Mouse (Mus musculus) brain, embryonic 14.5 days (tissue): ENCODE measurements around the gene Rps6ka5. TPM values are rescaled to one million over a fixed set of nuclear protein-coding genes. Genes with fewer than 3 reads are reported as not detected.

Source experiments
- DNase-seq: peaks from one replicate; pipeline ENCODE4 v3.0.0-alpha.2; 2011; ENCODE audit warnings: low read depth
- CTCF ChIP-seq: fragments of 200-500 bp; IDR thresholded peaks from 2 replicates; pipeline ENCODE4 v1.5.1; 2012; ENCODE audit warnings: inconsistent platforms, mild to moderate bottlenecking, moderate library complexity, borderline replicate concordance; ENCODE audit not compliant: insufficient read depth, insufficient read length; ENCODE audit errors: extremely low read depth
- POLR2A ChIP-seq: fragments of 200-500 bp; IDR thresholded peaks from 2 replicates; pipeline ENCODE4 v1.6.1; 2012; ENCODE audit warnings: mild to moderate bottlenecking, inconsistent platforms, borderline replicate concordance; ENCODE audit not compliant: poor library complexity, insufficient read depth, insufficient read length, severe bottlenecking; ENCODE audit errors: extremely low read depth
- polyA plus RNA-seq: library from polyadenylated mRNA; depleted of rRNA; stranded (reverse); fragments of >200 nt; gene quantifications from 2 replicates; pipeline ENCODE4 v1.2.3, GENCODE M21; 2012

The Rps6ka5 gene
- polyA plus RNA-seq, 1 experiment = 9.7 TPM

DNA sequence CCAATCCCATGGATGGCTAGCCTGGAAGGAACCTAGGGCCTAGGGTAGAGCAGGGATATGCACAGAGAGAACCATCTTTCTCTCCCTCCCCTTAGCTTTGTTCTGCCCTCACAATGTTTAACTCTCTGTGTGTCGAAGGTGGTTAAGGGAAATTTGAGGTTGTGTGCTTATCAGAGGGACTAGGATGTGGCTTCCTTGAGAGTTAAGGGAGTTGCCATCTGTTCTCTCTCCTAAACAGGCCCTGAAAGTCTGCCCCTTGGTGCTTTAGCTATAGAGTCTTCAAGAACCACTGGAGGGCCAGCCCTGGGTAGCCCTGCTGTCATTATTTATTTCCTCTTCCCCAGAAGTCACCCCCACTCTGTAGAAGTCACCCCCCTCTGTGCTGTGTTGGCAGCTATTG, 26.2 kb upstream of the Rps6ka5 start:
- DNase-seq = no peak
- TF ChIP-seq POLR2A = no peak
- TF ChIP-seq CTCF = no peak

DNA sequence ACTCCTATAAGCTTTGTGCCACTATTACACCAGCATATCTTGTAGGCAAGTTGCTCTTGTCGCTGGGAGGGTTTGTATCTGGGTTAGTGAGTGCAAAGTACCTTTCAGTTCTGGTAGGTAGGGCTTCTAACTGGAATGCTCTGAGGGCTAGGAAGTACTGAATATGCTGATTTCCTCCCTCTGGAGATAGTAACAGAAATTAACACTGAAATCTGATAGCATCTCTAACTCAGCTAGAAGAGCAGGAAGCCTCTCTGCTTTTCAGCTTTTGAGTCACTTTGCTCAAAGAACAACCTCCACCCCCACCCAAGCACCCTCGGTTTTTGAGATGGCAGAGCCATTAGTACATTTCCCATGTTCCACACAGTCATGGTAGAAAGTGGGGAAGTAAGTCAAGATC, 15.7 kb upstream of the Rps6ka5 start:
- TF ChIP-seq POLR2A (no peak), CTCF (no peak)

DNA sequence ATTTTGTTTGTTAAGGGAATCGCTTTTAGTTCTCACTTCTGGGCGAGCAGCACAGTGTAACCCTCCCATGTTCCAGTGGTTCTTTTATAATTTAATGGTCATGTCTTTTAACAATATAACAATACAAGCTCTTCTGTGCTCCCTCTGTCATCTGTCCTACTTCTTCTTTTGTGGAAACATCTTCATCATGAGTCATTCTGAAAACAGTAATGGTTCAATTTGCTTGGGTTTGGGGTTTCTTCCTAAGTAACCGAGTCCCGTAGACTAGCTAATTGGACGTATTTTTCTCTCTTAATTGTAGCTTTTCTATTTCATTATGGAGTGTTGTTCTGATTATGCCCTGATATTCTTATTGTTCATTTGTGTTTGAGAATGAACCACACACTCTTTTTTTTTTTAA, 13.5 kb upstream of the Rps6ka5 start:
- no peak for DNase-seq
- TF ChIP-seq POLR2A (no peak), CTCF (no peak)

More for the DNA sequence above, 15.7 kb upstream of the Rps6ka5 start:
- DNase-seq = no peak

DNA sequence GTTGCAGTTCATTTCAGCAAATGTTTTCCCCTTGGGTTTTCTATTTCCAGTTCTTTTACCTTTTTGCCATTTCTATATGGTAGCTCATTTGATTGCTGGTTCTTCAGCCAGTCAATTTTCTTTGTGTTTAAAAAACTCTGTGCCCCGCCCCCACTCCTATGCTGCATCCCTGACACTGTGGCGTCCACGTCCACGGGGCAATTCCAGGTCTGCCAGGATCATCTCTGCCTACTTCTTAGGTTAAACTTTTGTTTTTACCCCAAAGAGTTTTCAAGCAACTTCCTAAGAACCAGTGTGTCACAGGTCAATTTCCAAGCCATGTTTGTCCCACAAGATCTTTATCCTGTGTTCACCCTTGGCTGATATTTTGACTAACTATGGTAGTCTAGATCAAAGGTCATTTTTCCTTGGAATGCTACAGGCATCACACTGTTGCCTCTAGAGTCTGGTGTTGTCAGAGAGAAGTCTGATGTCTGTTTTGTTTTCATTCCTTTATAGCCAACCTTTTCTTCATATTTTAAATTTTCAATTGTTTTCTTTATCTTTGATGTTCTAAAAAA, 12.3 kb upstream of the Rps6ka5 start:
- no peak for DNase-seq
- TF ChIP-seq CTCF (no peak), POLR2A (no peak)

DNA sequence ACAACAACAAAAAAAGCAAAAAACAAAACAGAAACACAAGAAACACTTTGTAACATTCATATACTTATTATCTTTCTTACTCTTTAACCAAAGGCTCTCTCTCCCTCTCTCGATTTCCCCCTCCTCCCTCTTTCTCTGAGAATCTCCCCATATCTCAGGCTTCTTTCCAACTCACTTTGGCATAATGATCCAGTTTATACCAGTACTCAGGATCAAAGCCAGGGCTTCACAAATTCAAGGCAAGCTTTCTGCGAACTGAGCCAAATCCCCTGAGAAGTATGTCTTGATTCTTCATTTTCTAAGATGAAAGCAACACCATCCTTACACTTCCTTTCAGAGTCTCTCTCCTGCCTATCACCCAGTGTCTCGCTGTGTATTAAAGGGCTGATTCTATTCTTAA, 11.7 kb upstream of the Rps6ka5 start:
- TF ChIP-seq CTCF (no peak), POLR2A (no peak)
- DNase-seq = peak; percentile 90

DNA sequence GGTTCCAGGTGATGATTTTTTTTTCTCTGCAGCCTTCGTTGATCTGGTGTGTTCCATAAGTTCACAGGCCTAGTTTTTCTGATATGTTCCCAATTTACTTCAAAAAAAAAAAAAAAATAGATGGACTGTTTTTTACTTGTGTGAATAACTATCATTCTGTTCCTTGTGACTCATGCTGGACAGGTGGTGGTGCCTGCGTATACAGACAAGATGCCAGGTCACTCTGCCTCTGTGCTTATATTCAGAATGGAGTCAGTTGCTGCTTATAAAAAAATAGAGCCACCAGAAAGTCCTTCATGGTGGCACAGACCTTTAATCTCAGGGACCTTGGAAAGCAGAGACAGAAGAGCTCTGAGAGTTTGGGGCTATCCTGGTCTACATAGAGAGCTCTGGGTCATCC, 8.8 kb upstream of the Rps6ka5 start:
- TF ChIP-seq CTCF (no peak), POLR2A (no peak)
- DNase-seq = no peak

DNA sequence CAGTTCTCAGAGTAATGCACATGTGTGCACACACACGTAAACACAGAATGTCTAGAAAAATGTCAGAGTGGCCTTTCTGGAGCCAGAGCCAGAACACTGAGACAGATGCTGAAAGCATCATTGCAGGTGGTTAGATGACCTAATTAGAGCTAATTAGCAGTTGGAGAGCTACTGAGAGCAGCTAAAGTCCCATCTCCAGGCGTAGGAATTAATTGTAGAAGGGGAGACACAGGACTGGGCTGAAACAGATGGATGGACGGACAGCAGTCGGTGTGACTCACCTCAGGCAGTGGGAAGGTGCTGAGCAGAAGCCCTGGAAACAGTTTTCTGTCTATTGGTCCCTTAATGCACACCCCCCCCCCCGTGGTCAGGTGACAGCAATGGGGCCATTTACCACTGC, 8.4 kb upstream of the Rps6ka5 start:
- DNase-seq = peak; percentile 21

DNA sequence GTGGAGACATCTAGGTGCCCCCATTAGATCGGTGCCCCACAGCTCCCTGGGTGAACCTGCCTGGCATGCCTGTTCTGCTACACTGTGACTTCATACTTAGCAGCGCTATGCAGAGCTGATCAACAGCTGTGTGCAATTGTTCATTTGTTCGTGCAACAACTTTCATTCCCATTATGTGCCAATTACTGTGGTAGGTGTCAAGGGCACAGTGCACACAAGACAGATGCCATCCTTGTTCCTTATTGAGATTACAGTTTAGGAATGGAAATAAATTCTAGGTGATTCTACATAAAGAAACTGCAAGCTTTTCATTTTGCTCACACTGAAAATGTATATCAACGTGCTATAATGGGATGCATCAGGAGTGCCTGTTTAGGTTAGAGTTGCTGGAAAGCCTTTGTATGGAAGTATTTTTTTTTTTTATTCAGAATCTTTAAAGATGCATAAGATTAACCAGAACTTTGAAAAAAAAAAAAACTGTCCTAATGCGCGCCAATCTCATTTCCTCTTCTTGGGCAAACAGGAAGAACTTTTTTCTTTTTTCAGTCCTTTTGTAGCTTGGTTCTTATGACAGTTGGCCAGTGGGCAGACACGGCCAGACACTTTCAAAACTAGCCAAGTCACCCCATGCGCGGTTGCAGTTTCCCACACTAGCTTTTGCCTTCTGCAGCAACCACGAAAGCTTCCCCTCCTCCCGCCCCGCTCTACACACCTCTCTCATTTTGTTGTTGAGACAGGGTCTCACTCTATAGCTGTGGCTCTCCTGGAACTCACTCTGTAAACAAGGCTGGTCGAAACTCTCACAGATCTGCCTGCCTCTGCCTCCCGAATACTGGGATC, 2.1 kb upstream of the Rps6ka5 start:
- peak; percentile 17 for DNase-seq
- no peak for TF ChIP-seq CTCF
- no peak for TF ChIP-seq POLR2A

More for the DNA sequence above, 8.4 kb upstream of the Rps6ka5 start:
- no peak for TF ChIP-seq CTCF
- no peak for TF ChIP-seq POLR2A

DNA sequence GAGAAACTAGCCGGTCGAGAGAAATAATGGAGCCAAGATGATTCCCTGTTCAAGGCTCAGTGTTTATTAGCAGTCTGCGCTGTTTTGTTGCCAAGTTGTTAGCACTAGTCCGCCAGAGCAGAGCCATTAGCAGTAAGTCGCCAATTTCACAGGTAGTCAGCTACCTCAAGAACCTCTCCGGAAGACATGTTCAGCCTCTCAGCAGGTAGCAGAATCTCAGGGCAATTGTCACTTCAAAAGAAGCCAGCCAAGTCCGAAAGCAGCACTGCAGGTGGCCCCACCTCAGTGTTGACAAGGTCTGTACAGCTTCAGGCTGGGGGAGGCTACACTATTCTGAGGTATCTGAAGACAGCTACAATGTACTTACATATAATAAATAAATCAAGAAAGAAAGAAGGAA, 1.1 kb upstream of the Rps6ka5 start:
- TF ChIP-seq CTCF (no peak), POLR2A (no peak)
- DNase-seq = no peak

DNA sequence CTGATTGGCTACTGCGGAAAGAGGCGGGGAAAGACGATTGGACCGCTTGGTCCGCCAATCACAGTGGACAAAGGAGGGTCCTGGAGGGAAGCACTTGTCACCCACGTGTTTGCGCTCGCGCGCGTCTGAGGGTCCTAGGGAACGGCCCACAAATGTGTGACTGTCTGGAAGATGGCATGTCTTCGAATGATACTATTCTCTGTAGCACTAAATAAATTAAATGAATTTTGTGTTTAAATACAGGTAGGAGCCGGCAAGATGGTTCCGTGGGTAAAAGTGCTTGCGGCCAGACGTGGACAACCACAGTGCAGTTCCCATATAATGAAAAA, 1.4 kb downstream of the Rps6ka5 start:
- TF ChIP-seq POLR2A = no peak
- no peak for TF ChIP-seq CTCF
- no peak for DNase-seq

DNA sequence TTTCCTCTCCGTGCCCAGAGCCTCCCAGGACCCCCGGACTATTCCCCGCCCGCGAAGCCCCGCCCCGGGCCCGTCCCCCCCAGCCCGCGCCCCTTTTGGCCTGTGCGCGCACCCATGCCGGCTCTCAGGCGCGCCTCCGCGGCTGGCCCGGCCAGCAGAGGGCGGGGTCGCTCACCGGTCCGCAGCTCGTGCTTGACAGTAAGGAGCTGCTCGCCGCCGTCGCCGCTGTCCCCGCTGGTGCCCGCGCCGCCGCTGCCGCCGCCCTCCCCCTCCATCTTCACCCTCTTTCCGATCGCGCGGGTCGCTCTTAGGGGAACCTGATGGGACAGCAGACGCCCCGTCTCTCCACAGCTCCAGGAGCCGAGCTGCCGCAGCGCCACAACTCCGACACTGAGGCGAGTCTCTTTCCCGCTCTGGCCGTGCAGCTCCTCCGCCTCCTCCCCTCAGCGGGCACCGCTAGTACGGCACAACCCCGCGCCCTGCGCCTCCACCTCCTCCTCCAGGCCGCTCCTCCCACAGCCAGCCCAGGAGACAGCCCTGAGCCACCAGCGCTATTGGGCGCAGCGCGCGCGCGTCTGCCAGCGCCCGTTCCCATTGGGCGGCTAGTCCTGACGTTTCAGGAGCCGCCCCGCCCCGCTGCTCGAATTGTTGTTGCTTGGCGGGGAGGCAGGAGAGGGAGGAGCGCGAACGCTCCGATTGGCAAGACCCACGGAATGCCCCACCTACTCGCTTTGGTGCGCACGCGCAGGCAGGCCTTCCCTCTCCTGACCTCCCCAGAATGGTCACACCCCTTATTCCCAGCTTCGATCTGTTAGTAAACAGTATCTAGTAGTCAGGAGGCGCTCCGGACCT, 2.0 kb downstream of the Rps6ka5 start:
- TF ChIP-seq POLR2A (peak; percentile 86; the same call in 1 of the 2 replicates), CTCF (peak; percentile 39; the same call in 1 of the 2 replicates)
- DNase-seq = peak; percentile 100
